Mouse (Mus musculus) lung, embryonic 16.5 days (tissue): ENCODE measurements at regions not wholly inside any gene's neighbourhood (a gene's known extent, or its start where the extent isn't known, plus 50 kb on each side); places are given as distances from the start of the nearest gene placed in this dataset.

ENCODE experiments used
- ATAC-seq: fragments of 200-750 bp; cut with Nextera tagmentation; 2 replicates; pipeline ENCODE4 v1.8.0; 2017; ENCODE audit warnings: low read depth, mild to moderate bottlenecking, moderate library complexity
- H3K27ac ChIP-seq: fragments of 300-500 bp; sonication (generic); 2 replicates; pipeline ENCODE4 v1.5.1; 2014; ENCODE audit warnings: mild to moderate bottlenecking, control low read depth, low read length
- H3K27me3 ChIP-seq: fragments of 300-500 bp; sonication (generic); 2 replicates; pipeline ENCODE4 v1.6.1; 2014; ENCODE audit warnings: low read depth, low read length, mixed read lengths; ENCODE audit not compliant: control insufficient read depth, insufficient read depth
- H3K36me3 ChIP-seq: fragments of 300-500 bp; sonication (generic); 2 replicates; pipeline ENCODE4 v1.6.1; 2014; ENCODE audit warnings: low read length; ENCODE audit not compliant: control insufficient read depth, insufficient read depth
- H3K4me1 ChIP-seq: fragments of 300-500 bp; sonication (generic); replicated peaks from 2 replicates; pipeline ENCODE4 v1.6.1; 2014; ENCODE audit warnings: low read length, mixed read lengths; ENCODE audit not compliant: control insufficient read depth, insufficient read depth
- H3K4me2 ChIP-seq: fragments of 300-500 bp; sonication (generic); 2 replicates; pipeline ENCODE4 v1.6.1; 2014; ENCODE audit warnings: low read depth, low read length, control low read depth
- H3K4me3 ChIP-seq: fragments of 300-500 bp; sonication (generic); 2 replicates; pipeline ENCODE4 v1.5.1; 2014; ENCODE audit warnings: mild to moderate bottlenecking, low read length, control low read depth
- H3K9ac ChIP-seq: fragments of 300-500 bp; sonication (generic); 2 replicates; pipeline ENCODE4 v1.6.1; 2014; ENCODE audit warnings: low read length, control low read depth
- H3K9me3 ChIP-seq: fragments of 300-500 bp; sonication (generic); 2 replicates; pipeline ENCODE4 v1.6.1; 2016; ENCODE audit warnings: low read length; ENCODE audit not compliant: control insufficient read depth
- WGBS: fragments of 180-500 bp; shearing (Covaris S2); extraction: QIAGEN DNeasy Blood & Tissue Kit; methylation state at CpG from one replicate; pipeline ENCODE4 v1.1.7; 2014; 5-methylcytosine and 5-hydroxymethylcytosine counted together

DNA sequence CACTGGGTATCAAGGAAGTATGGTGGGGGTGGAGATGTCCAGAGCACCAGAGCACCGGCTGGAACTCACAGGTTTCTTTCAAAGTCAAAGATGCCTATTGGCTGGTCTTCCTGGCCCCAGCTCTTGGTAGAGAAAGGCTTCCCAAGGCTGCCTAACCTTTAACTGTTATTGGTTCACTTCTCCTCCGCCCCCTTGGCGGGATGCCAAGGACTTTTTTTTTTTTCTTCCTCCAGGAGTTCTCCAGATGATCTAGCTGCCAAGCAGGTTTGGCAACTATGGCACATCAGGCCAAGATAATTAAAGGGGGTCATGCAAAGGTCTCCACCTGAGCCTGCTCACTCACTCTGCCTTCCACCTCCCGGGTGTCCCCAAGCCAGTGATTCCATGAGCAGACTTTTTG is 67.5 kb downstream of the Sc5d start:
- H3K4me2 ChIP-seq, result no peak overlapping the region
- H3K27ac ChIP-seq, result peak overlapping the region; percentile 58
- peaks cover 26% of the 10 kb centered on the region for H3K4me1 ChIP-seq

DNA sequence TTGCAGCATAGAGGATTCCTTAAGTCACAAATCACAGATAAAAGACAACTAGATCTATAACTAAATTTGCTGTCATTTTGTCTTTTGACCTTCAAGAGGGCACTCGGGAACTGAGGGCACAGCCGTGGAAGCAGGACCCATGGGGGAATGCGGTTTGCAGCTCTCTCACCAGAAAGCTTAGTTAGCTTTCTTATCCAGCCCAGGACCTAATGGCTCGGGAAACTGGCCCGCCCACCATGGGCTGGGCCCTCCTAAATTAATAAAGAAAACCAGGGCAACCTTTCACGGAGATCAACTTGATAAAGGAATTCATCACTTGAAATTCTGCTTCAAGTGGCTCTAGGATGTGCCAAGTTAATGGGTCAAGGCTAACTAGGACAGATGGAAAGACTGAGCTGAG is 67.9 kb downstream of the Sc5d start:
- Histone ChIP-seq H3K36me3 (no peaks in the 10 kb centered on the region), H3K4me3 (no peak overlapping the region), H3K27ac (peak overlapping the region; percentile 56), H3K9ac (no peak overlapping the region), H3K4me2 (no peak overlapping the region), H3K9me3 (no peaks in the 10 kb centered on the region), H3K27me3 (no peaks in the 10 kb centered on the region), H3K4me1 (peaks cover 26% of the 10 kb centered on the region)
- ATAC-seq, result peak; percentile 4; the same call in 1 of the 2 replicates
- WGBS, result 62% methylated on average over 6 of the region's 6 CpGs

More for the DNA sequence above, 67.5 kb downstream of the Sc5d start:
- WGBS, result 52% methylated on average over 4 of the region's 4 CpGs
- no peak overlapping the region for H3K4me3 ChIP-seq
- peak; percentile 67 for ATAC-seq
- H3K9me3 ChIP-seq, result no peaks in the 10 kb centered on the region
- H3K36me3 ChIP-seq, result no peaks in the 10 kb centered on the region
- no peaks in the 10 kb centered on the region for H3K27me3 ChIP-seq
- no peak overlapping the region for H3K9ac ChIP-seq

DNA sequence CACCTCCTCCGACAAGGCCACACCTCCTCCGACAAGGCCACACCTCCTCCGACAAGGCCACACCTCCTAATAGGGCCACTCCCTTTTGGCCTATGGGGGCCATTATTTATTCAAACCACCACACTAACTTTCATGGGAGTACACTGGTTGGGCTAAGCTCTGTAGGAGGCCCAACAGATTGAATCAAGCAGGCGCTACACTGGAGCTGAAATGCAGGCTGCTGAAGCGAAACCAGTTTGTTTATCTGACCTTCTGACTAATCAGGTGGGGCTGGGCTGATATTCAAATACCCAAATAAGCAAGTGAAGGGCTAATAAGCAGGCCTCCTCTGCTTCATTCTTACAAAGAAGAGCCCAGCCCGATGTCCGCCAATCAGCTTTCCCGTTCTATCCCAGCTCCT is 68.4 kb downstream of the Sc5d start:
- Histone ChIP-seq H3K4me1 (peaks cover 26% of the 10 kb centered on the region), H3K27ac (peak overlapping the region; percentile 56; the same call in 1 of the 2 replicates), H3K4me3 (no peak overlapping the region), H3K27me3 (no peaks in the 10 kb centered on the region), H3K36me3 (no peaks in the 10 kb centered on the region), H3K4me2 (no peak overlapping the region), H3K9me3 (no peaks in the 10 kb centered on the region), H3K9ac (no peak overlapping the region)
- ATAC-seq, result no peak
- 72% methylated on average over 8 of the region's 8 CpGs for WGBS

DNA sequence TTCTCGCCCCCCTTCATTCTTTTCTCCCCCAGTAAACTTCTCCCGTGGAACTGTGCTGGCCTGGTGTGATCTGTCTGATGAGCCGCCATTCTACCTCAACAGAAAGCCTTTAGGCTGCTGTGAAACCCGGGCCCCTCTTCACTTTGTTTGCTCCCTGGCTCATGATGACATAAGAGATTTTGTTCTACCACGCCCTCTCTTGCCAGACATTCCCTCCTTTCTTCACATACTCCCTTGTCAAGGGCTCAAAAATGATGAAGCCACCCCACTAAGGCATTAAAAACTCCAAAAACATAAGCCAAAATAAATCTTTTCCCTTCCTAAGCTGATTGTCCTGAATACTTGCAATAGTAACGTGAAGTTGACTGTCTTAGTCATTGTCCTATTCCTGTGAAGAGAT is 69.1 kb downstream of the Sc5d start:
- H3K4me3 ChIP-seq, result no peak overlapping the region
- H3K27ac ChIP-seq, result no peak overlapping the region
- no peaks in the 10 kb centered on the region for H3K36me3 ChIP-seq
- H3K9ac ChIP-seq, result no peak overlapping the region
- no peak overlapping the region for H3K4me2 ChIP-seq
- WGBS, result 68% methylated on average over 6 of the region's 6 CpGs
- no peak for ATAC-seq
- no peaks in the 10 kb centered on the region for H3K27me3 ChIP-seq
- peaks cover 26% of the 10 kb centered on the region for H3K4me1 ChIP-seq
- H3K9me3 ChIP-seq, result no peaks in the 10 kb centered on the region

DNA sequence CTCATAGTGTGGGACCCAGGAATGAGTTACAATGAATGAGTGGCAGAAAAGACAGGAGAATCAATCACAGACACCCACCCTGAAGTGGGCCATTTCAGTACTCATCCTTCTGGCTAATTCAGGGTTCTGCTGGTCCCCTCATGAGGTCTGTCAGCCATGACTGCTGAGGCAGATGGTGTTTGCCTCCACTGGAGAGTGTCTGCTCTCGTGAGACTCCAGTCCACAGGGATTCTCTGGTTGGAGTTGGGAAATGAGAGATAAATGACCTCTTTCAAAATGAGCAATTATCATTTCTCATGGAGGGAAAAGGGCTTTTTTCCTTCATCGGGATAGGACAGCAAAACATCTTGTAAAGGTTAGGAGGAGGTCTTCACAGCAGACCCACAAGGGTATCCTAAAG is 69.9 kb downstream of the Sc5d start:
- ATAC-seq, result no peak
- H3K4me1 ChIP-seq, result peaks cover 26% of the 10 kb centered on the region
- H3K27ac ChIP-seq, result no peak overlapping the region
- H3K9me3 ChIP-seq, result no peaks in the 10 kb centered on the region
- no peaks in the 10 kb centered on the region for H3K36me3 ChIP-seq
- H3K9ac ChIP-seq, result no peak overlapping the region
- no peak overlapping the region for H3K4me3 ChIP-seq
- 58% methylated on average over 2 of the region's 2 CpGs for WGBS
- no peak overlapping the region for H3K4me2 ChIP-seq
- H3K27me3 ChIP-seq, result no peaks in the 10 kb centered on the region

DNA sequence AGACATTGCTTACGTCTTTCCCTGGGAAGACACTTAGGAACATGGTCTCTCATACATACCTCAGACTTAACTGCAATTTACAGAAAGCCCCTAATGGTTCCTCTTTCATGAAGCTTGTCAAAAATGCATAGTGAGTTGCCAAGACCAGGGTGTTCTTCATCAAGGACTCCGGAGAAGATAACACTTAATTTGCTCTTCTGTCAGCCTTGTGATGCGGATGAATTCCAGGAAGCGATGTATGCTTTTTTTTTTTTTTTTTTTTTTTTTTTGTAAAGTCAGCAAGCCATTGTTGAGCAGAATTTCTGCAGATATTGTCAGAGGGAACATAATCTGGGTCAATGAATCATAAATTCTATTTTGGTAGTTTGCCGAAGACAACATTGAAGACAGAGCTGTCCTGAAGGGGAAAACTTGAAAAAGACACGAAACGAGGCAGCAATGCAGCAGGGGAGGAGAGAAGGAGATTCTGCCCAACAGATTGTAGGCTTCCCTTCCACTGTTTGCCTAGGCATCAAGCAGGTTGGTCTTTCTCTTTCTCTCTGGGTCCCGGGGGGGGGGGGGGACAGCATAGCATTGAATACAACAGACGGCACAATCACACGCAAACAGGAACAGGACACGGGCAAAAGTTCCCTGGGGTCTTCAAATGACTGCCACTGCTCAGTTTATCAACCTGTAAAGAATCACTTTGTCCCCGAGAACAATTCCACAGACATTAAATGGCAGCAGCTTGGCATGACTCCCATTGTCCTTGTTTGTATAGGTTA is 69.1 kb upstream of the Sorl1 start:
- Histone ChIP-seq H3K9ac (no peak overlapping the region), H3K4me3 (no peak overlapping the region), H3K36me3 (no peaks in the 10 kb centered on the region), H3K9me3 (no peaks in the 10 kb centered on the region), H3K4me2 (peak overlapping the region; percentile 18; the same call in 1 of the 2 replicates), H3K27me3 (no peaks in the 10 kb centered on the region), H3K4me1 (peaks cover 31% of the 10 kb centered on the region), H3K27ac (peak overlapping the region; percentile 45; the same call in 1 of the 2 replicates)
- ATAC-seq, result peak; percentile 29; the same call in 1 of the 2 replicates
- 44% methylated on average over 11 of the region's 12 CpGs for WGBS

DNA sequence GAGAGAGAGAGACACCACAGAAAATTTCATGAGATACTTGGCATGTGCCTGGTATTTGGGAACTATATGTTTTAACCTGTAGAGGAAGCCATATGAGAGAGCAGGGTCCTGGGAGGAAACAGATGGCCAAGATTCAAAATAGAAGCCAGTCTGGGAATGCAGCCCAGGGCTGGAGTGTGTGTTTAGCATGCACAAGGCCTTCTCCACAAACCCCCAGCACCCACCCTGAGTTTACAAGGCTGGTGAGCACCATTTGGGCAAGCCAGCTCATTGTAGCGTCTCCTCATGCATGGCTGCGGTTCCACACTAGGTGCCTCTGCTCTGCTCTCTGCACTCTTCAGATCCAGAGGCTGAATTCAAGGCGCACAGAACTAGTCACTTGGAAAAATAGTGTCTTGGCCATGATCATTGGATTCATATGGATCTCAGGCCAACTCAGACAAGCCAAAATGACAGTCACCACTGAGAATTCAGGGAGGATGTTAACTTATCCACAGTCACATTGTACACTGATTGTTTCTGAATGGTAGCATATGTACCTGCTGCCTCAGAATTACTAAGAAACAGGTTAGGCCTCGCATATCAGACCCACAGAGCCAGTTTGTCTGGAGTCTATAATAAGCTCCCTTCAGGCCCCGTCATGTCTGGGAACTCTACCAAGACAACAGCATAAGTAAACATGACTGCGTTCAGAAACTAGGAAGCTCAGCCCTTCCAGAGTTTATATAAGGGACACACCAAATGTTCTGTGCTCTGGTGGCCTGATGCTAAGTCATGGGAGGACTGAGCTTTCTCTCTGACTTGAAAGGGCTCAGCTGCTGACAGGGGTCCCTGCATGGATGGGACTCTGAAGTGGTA is 63.5 kb upstream of the Sorl1 start:
- Histone ChIP-seq H3K9ac (peak overlapping the region; percentile 31; the same call in 1 of the 2 replicates), H3K9me3 (no peaks in the 10 kb centered on the region), H3K27me3 (no peaks in the 10 kb centered on the region), H3K4me3 (no peak overlapping the region), H3K4me2 (no peak overlapping the region; the same call in 1 of the 2 replicates), H3K4me1 (peaks cover 32% of the 10 kb centered on the region), H3K36me3 (no peaks in the 10 kb centered on the region), H3K27ac (peak overlapping the region; percentile 94)
- ATAC-seq, result peak; percentile 90
- 39% methylated on average over 6 of the region's 6 CpGs for WGBS

DNA sequence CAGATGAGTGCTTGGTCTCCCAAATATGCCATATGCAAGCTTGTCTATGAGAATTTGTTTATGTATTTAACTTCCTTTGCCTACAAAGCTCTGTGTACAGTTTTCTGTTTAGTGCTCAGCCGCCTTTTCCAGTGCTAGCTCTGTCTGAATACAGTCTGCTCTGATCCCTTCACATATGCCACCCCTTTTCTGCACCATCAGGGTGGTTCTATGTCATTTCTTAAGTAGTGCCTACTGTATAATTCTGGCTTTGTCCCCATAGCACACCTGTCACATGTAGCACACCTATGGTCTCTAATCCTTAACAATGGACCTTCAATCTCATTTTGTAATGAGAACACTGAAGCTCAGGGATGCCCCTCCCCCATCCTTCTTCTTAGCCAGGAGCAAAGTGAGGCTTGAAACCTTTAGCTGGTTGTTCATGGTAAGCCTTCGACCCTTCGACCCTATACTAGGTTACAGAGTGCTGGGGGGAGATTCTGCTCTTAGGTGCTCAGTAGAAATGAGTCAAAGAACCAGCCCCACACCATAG is 60.1 kb upstream of the Sorl1 start:
- Histone ChIP-seq H3K4me2 (no peak overlapping the region), H3K4me3 (no peak overlapping the region), H3K27ac (no peak overlapping the region), H3K4me1 (peaks cover 32% of the 10 kb centered on the region), H3K9ac (no peak overlapping the region), H3K36me3 (no peaks in the 10 kb centered on the region), H3K27me3 (no peaks in the 10 kb centered on the region), H3K9me3 (no peaks in the 10 kb centered on the region)
- no peak for ATAC-seq
- 65% methylated on average over 3 of the region's 3 CpGs for WGBS

DNA sequence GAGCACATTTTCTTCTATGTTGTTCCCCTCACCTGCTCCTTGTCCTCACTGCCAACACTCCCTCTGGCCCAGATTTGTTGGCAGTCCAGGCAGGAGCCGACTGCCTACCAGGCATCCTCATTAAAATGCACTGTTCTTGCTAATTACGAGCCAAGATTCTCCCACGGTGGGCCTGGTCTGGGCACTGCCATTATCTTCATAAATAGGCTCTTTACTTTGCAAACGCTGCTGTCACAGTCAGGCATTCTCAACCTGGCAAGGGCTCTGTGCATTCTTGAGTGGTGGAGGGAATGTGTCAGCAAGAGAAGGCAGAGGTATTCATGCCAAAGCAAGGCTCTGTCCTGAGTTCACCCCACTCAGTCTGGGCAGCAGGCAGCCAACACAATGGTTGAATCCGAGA is 59.4 kb upstream of the Sorl1 start:
- no peak overlapping the region for H3K9ac ChIP-seq
- ATAC-seq, result peak; percentile 10; the same call in 1 of the 2 replicates
- no peaks in the 10 kb centered on the region for H3K9me3 ChIP-seq
- no peak overlapping the region for H3K4me3 ChIP-seq
- no peak overlapping the region for H3K27ac ChIP-seq
- no peaks in the 10 kb centered on the region for H3K27me3 ChIP-seq
- 55% methylated on average over 5 of the region's 5 CpGs for WGBS
- H3K4me1 ChIP-seq, result peaks cover 29% of the 10 kb centered on the region
- H3K4me2 ChIP-seq, result no peak overlapping the region
- H3K36me3 ChIP-seq, result no peaks in the 10 kb centered on the region
